Mouse (Mus musculus): ENCODE results near the gene Zar1. TPM values are rescaled to one million over a fixed set of nuclear protein-coding genes. Genes with fewer than 3 reads are reported as not detected.

The Zar1 gene
- polyA plus RNA-seq (2014; fragmentation: Illumina TruSeq; extraction: RNeasy Lipid Tissue Mini Kit (QIAGEN cat#74804); ENCODE audit: low read depth, low replicate concordance): not detected

DNA sequence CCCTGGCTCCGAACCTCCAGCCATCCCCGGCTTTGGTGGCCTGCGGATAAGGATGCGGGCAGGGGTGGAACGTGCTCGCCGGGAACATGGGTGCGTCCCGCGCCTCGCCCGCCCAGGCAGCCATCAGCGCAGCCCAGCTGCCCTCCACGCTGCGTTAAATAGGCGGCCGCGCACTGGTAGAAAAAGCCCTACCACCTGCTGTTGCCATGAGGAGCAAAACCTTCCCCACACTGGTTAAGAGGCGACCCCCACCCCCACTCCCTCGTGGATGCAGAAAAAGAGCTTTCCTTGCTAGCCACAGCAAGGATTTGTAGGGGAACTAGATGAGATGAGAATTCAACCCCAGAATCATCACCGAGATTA, at the start of gene Zar1:
Zar1 (minus strand) TSS at position 285 of the 363 bp plus-strand sequence.

DNA sequence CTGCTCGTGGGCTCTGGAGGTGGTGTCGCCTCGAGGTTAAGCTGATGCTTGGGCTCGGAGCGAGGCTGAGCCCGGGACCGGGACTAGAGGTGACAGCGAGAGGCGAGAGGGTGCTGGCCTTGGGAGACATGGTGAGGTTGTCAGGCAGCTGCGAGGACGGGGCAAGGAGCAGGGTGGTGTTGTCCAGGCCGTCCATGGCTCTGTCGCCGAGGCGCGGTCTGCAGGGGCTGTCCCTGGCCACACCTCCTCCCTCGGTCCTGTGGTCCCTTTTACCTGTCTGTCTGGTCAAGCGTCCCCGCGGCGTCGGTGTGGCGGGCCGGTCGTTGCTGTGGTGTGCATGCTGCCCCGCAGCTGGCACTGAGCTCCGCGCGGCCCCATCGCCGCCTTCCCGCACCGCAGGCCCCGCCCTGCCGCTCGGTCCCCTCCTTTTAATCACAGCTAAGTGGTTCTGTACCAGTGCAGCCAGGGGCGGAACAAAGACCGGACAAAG, 6.2 kb upstream of the Zar1 start, which contains the start of gene Gm5868:
Gm5868 (minus strand) TSS at position 360 of the 490 bp plus-strand sequence.

DNA sequence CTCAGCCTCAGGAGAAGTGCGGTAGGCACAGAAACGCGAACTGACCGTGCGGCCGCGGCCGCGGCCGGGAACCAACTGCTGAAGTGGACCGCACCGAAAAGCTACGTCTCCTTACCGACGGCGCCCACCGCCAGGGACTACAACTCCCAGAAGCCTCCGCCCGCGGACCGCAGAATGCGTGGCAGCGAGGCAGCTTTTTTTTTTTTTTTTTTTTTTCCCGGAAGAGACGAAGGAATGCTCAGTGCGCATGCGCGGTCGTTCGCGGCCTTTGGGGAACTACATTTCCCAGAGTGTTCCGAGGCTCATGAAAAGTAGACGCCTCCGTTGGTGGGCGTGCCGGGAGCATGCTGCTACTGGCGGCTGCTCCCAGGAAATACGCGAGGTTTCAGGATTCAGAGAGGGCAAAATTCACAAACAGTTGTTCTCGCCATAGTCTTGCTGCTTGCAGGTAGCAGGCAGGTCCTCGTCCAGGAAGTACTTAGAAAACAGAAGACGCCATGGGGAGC, 21.5 kb downstream of the Zar1 start, which contains the start of gene Nfxl1:
Nfxl1 (minus strand) TSS at position 141 of the 506 bp plus-strand sequence.

Other genes starting within 250 kb of the Zar1 start
- gene Corin, start 76.8 kb downstream of the Zar1 start, polyA plus RNA-seq (2014; fragmentation: Illumina TruSeq; extraction: RNeasy Lipid Tissue Mini Kit (QIAGEN cat#74804); ENCODE audit: low read depth, low replicate concordance): 0.24 TPM
- gene Nfxl1, start 21.6 kb downstream of the Zar1 start, polyA plus RNA-seq (2014; fragmentation: Illumina TruSeq; extraction: RNeasy Lipid Tissue Mini Kit (QIAGEN cat#74804); ENCODE audit: low read depth, low replicate concordance): 13.9 TPM
- not detected for gene Gm5868, start 6.3 kb upstream of the Zar1 start, polyA plus RNA-seq (2014; fragmentation: Illumina TruSeq; extraction: RNeasy Lipid Tissue Mini Kit (QIAGEN cat#74804); ENCODE audit: low read depth, low replicate concordance)
- gene Cnga1, start 63.0 kb upstream of the Zar1 start, polyA plus RNA-seq (2014; fragmentation: Illumina TruSeq; extraction: RNeasy Lipid Tissue Mini Kit (QIAGEN cat#74804); ENCODE audit: low read depth, low replicate concordance): not detected
- gene Nipal1, start 66.5 kb upstream of the Zar1 start, polyA plus RNA-seq (2014; fragmentation: Illumina TruSeq; extraction: RNeasy Lipid Tissue Mini Kit (QIAGEN cat#74804); ENCODE audit: low read depth, low replicate concordance): 23.2 TPM
- gene Txk, start 171.5 kb upstream of the Zar1 start, polyA plus RNA-seq (2014; fragmentation: Illumina TruSeq; extraction: RNeasy Lipid Tissue Mini Kit (QIAGEN cat#74804); ENCODE audit: low read depth, low replicate concordance): 0.21 TPM